In the genomic region with DNA sequence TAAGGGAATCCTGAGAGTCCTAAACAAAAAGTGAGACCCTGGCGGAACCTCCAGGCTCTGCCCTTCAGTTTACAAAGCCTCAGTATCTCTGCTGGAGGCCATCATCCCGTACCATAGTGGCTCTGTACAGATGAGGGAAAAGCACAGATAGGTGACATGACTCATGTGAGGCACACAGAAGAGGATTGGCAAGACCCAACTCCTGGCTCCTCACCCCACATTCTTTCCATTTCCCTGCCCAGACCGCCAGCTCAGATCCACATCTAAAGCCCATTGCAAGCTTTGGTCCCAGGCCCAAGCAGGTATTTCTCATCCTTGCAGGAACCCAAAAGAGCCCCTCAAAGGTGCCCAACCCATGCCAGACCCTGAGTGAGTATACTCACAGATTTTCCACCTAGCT, we compare ENCODE assay signal across 32 mouse cellular contexts. TPM values are rescaled to one million over a fixed set of nuclear protein-coding genes. Genes with fewer than 3 reads are reported as not detected.
DNase-seq lines count a peak whose midpoint lies in the region; ATAC-seq and TF ChIP-seq lines count a peak whose summit lies in the region.
"Had no signal": no experiment of that assay in that cellular context is flagged by ENCODE, and none has a peak within 500 bp of the region (broad histone marks: within the 10 kb centered on the region; RNA-seq: fewer than 3 reads in every experiment).

No protein-coding gene starts in this region.

- no peak for TF ChIP-seq CTCF in intestine, postnatal 0 days (IDR thresholded peaks at IDR 0.05; ENCODE audit: low read depth)
- no peak for TF ChIP-seq CTCF in stomach, postnatal 0 days (IDR thresholded peaks at IDR 0.05; ENCODE audit: low read depth)

- no peaks in the 10 kb centered on the region for H3K36me3 ChIP-seq in limb, embryonic 15.5 days
- no peaks in the 10 kb centered on the region for H3K36me3 ChIP-seq in limb, embryonic 10.5 days
- H3K36me3 ChIP-seq in embryonic facial prominence, embryonic 14.5 days (ENCODE audit: control insufficient read depth, insufficient read depth, low read length), result no peaks in the 10 kb centered on the region
- no peaks in the 10 kb centered on the region for H3K36me3 ChIP-seq in intestine, postnatal 0 days (ENCODE audit: control insufficient read depth, insufficient read depth)
- H3K36me3 ChIP-seq in stomach, postnatal 0 days (ENCODE audit: control insufficient read depth, insufficient read depth, low read length), result no peaks in the 10 kb centered on the region
- H3K36me3 ChIP-seq in neural tube, embryonic 15.5 days, result no peaks in the 10 kb centered on the region
- H3K36me3 ChIP-seq: heart, embryonic 12.5 days; hindbrain, embryonic 15.5 days; limb, embryonic 12.5 days; midbrain, embryonic 12.5 days had no signal

- no peaks in the 10 kb centered on the region; the same call in 1 of the 2 replicates for H3K27me3 ChIP-seq in limb, embryonic 15.5 days
- 0 out of 2 replicates have a peak, but pooled peaks cover 17% of the 10 kb centered on the region for H3K27me3 ChIP-seq in limb, embryonic 10.5 days (ENCODE audit: low read depth, poor library complexity, severe bottlenecking)
- H3K27me3 ChIP-seq in embryonic facial prominence, embryonic 14.5 days (replicated peaks; ENCODE audit: control insufficient read depth, insufficient read depth, low read length), result no peaks in the 10 kb centered on the region
- H3K27me3 ChIP-seq in intestine, postnatal 0 days (replicated peaks; ENCODE audit: control insufficient read depth, insufficient read depth, low read length), result no peaks in the 10 kb centered on the region
- H3K27me3 ChIP-seq in stomach, postnatal 0 days (ENCODE audit: control insufficient read depth, insufficient read depth, low read length), result no peaks in the 10 kb centered on the region
- peaks cover 13% of the 10 kb centered on the region for H3K27me3 ChIP-seq in neural tube, embryonic 15.5 days (replicated peaks)
- H3K27me3 ChIP-seq: limb, embryonic 12.5 days had no signal

- H3K27ac ChIP-seq in limb, embryonic 15.5 days, result peak overlapping the region; percentile 71
- no peak overlapping the region for H3K27ac ChIP-seq in limb, embryonic 10.5 days
- H3K27ac ChIP-seq in embryonic facial prominence, embryonic 14.5 days (replicated peaks; ENCODE audit: low read depth, low read length), result peak overlapping the region; percentile 34; the same call in 1 of the 2 replicates
- 0 out of 2 replicates have a peak overlapping the region, but pooled peaks have one; percentile 7 for H3K27ac ChIP-seq in intestine, postnatal 0 days (ENCODE audit: low read depth, low read length)
- H3K27ac ChIP-seq in stomach, postnatal 0 days (replicated peaks), result no peak overlapping the region
- no peak overlapping the region for H3K27ac ChIP-seq in neural tube, embryonic 15.5 days (replicated peaks)
- H3K27ac ChIP-seq: hindbrain, embryonic 15.5 days; limb, embryonic 12.5 days; midbrain, embryonic 12.5 days had no signal

- no peak for DNase-seq in limb, embryonic 10.5 days (ENCODE audit: low spot score)
- DNase-seq in embryonic facial prominence, embryonic 14.5 days (ENCODE audit: low spot score), result no peak
- no peak for DNase-seq in stomach, postnatal 0 days (ENCODE audit: low spot score)
- DNase-seq in left cerebral cortex, postnatal 36 days (ENCODE audit: low spot score in 2 of 2), result no peak
- DNase-seq: adrenal gland, adult 8-10 months; cerebellum, adult 8-10 months; cerebellum, postnatal 25 days; embryo, embryonic 11 days; gastrocnemius, postnatal 36 days; kidney, postnatal 14 days; layer of hippocampus, adult 9-11 months; thymus, adult 2 months; thymus, postnatal 36 days had no signal

- no peak overlapping the region for H3K4me3 ChIP-seq in limb, embryonic 15.5 days
- H3K4me3 ChIP-seq in limb, embryonic 10.5 days, result no peak overlapping the region
- H3K4me3 ChIP-seq in embryonic facial prominence, embryonic 14.5 days (ENCODE audit: low read depth, low read length), result no peak overlapping the region
- no peak overlapping the region for H3K4me3 ChIP-seq in intestine, postnatal 0 days (ENCODE audit: low read depth, low read length)
- no peak overlapping the region for H3K4me3 ChIP-seq in stomach, postnatal 0 days (ENCODE audit: low read depth, low read length)
- no peak overlapping the region for H3K4me3 ChIP-seq in neural tube, embryonic 15.5 days (replicated peaks)
- H3K4me3 ChIP-seq: heart, adult 2 months; heart, embryonic 12.5 days; hindbrain, embryonic 15.5 days; limb, embryonic 12.5 days; megakaryocyte, embryonic 14.5 days; midbrain, embryonic 12.5 days had no signal

- H3K9me3 ChIP-seq in limb, embryonic 15.5 days, result no peaks in the 10 kb centered on the region
- no peaks in the 10 kb centered on the region for H3K9me3 ChIP-seq in limb, embryonic 10.5 days (replicated peaks)
- H3K9me3 ChIP-seq in embryonic facial prominence, embryonic 14.5 days (ENCODE audit: control insufficient read depth, low read length), result no peaks in the 10 kb centered on the region
- H3K9me3 ChIP-seq in intestine, postnatal 0 days (ENCODE audit: control insufficient read depth), result no peaks in the 10 kb centered on the region
- H3K9me3 ChIP-seq in stomach, postnatal 0 days (ENCODE audit: control insufficient read depth, low read length), result no peaks in the 10 kb centered on the region
- H3K9me3 ChIP-seq in neural tube, embryonic 15.5 days (replicated peaks), result no peaks in the 10 kb centered on the region
- H3K9me3 ChIP-seq: heart, embryonic 12.5 days; hindbrain, embryonic 15.5 days; limb, embryonic 12.5 days; megakaryocyte, embryonic 14.5 days; midbrain, embryonic 12.5 days had no signal

- H3K4me1 ChIP-seq in limb, embryonic 15.5 days, result peaks cover 38% of the 10 kb centered on the region
- peaks cover 36% of the 10 kb centered on the region for H3K4me1 ChIP-seq in limb, embryonic 10.5 days
- H3K4me1 ChIP-seq in embryonic facial prominence, embryonic 14.5 days (ENCODE audit: control insufficient read depth, insufficient read depth, low read length), result peaks cover 24% of the 10 kb centered on the region
- peaks cover 5% of the 10 kb centered on the region; the same call in 1 of the 2 replicates for H3K4me1 ChIP-seq in intestine, postnatal 0 days (replicated peaks; ENCODE audit: control insufficient read depth, insufficient read depth, low read length)
- peaks cover 10% of the 10 kb centered on the region for H3K4me1 ChIP-seq in stomach, postnatal 0 days (replicated peaks; ENCODE audit: control insufficient read depth, insufficient read depth)
- peaks cover 12% of the 10 kb centered on the region for H3K4me1 ChIP-seq in neural tube, embryonic 15.5 days
- H3K4me1 ChIP-seq: megakaryocyte, embryonic 14.5 days had no signal

- ATAC-seq in limb, embryonic 15.5 days (ENCODE audit: insufficient number of reproducible peaks, low FRiP score, low TSS enrichment, low read depth), result no peak
- no peak for ATAC-seq in embryonic facial prominence, embryonic 14.5 days (ENCODE audit: low read depth)
- no peak for ATAC-seq in intestine, postnatal 0 days
- no peak; the same call in 1 of the 2 replicates for ATAC-seq in stomach, postnatal 0 days (ENCODE audit: low FRiP score, low TSS enrichment)
- ATAC-seq in neural tube, embryonic 15.5 days (ENCODE audit: low FRiP score), result no peak
- ATAC-seq: forebrain, embryonic 14.5 days; inflammation-experienced regulatory T-cells, adult 6 months had no signal

- no peak overlapping the region for H3K4me2 ChIP-seq in limb, embryonic 15.5 days
- no peak overlapping the region for H3K4me2 ChIP-seq in embryonic facial prominence, embryonic 14.5 days (ENCODE audit: low read depth, low read length)
- H3K4me2 ChIP-seq in intestine, postnatal 0 days (replicated peaks; ENCODE audit: low read depth), result peak overlapping the region; percentile 24; the same call in 1 of the 2 replicates
- no peak overlapping the region for H3K4me2 ChIP-seq in stomach, postnatal 0 days (replicated peaks; ENCODE audit: low read depth)
- H3K4me2 ChIP-seq in neural tube, embryonic 15.5 days, result no peak overlapping the region
- H3K4me2 ChIP-seq: heart, embryonic 12.5 days; hindbrain, embryonic 15.5 days; limb, embryonic 12.5 days; liver, embryonic 11.5 days; midbrain, embryonic 12.5 days had no signal

- WGBS in limb, embryonic 15.5 days, result 66% methylated on average over 3 of the region's 3 CpGs
- WGBS in limb, embryonic 10.5 days, result 87% methylated on average over 3 of the region's 3 CpGs
- WGBS in embryonic facial prominence, embryonic 14.5 days, result 72% methylated on average over 3 of the region's 3 CpGs
- WGBS in intestine, postnatal 0 days, result 62% methylated on average over 3 of the region's 3 CpGs
- 47% methylated on average over 3 of the region's 3 CpGs for WGBS in stomach, postnatal 0 days
- 77% methylated on average over 3 of the region's 3 CpGs for WGBS in neural tube, embryonic 15.5 days

- intact Hi-C loops in left cerebral cortex, postnatal 36 days (cut with DNase I), result no loop called here

- H3K9ac ChIP-seq in limb, embryonic 15.5 days, result no peak overlapping the region
- no peak overlapping the region for H3K9ac ChIP-seq in embryonic facial prominence, embryonic 14.5 days (ENCODE audit: low read depth, low read length)
- H3K9ac ChIP-seq in intestine, postnatal 0 days (ENCODE audit: low read depth, low read length), result no peak overlapping the region
- H3K9ac ChIP-seq in stomach, postnatal 0 days (ENCODE audit: low read length), result peak overlapping the region; percentile 8; the same call in 1 of the 2 replicates
- H3K9ac ChIP-seq in neural tube, embryonic 15.5 days (replicated peaks), result no peak overlapping the region
- H3K9ac ChIP-seq: heart, embryonic 12.5 days; hindbrain, embryonic 15.5 days; limb, embryonic 12.5 days; midbrain, embryonic 12.5 days had no signal

- TF ChIP-seq EP300 in stomach, postnatal 0 days (optimal IDR thresholded peaks at IDR 0.05), result no peak

RNA-seq across cellular contexts. Expression of gene Odf3l1, which starts 4.4 kb away (rescaled TPM):
- 1.00 and 3.4 TPM in 2 replicates for polyA plus RNA-seq in limb, embryonic 15.5 days (2015; fragmentation: Nextera tagmentation; extraction: Ambion mirVana)
- polyA plus RNA-seq in limb, embryonic 10.5 days (2016; fragmentation: Nextera tagmentation; extraction: Ambion mirVana), result 0.35 TPM in 1 of 2 replicates, not detected in the other
- polyA plus RNA-seq in embryonic facial prominence, embryonic 14.5 days (2014; fragmentation: Nextera tagmentation; extraction: Ambion mirVana), result 1.7 and 2.7 TPM in 2 replicates
- 0.70 and 0.97 TPM in 2 replicates for polyA plus RNA-seq in intestine, postnatal 0 days (2015; fragmentation: Nextera tagmentation; extraction: Ambion mirVana)
- polyA plus RNA-seq in stomach, postnatal 0 days (2015; fragmentation: Nextera tagmentation; extraction: Ambion mirVana), result 0.57 and 0.71 TPM in 2 replicates
- not detected for total RNA-seq in left cerebral cortex, postnatal 36 days (2021)
- 0.28 and 0.40 TPM in 2 replicates for polyA plus RNA-seq in neural tube, embryonic 15.5 days (2015; fragmentation: Nextera tagmentation; extraction: Ambion mirVana)
- total RNA-seq: CH12.LX; ES-E14; gastrocnemius, postnatal 36 days; heart, adult 2 months; hematopoietic stem cell, adult 5-6 weeks; left cerebral cortex, postnatal 10 days; monocyte, adult 5-6 weeks; neutrophil, adult 5-6 weeks had no signal
- polyA plus RNA-seq: forebrain, embryonic 14.5 days; inflammation-experienced regulatory T-cells, adult 6 months; liver, embryonic 11.5 days; liver, embryonic 16.5 days; midbrain, embryonic 12.5 days had no signal

RNA-seq across cellular contexts. Expression of gene Cspg4, which starts 4.8 kb away (rescaled TPM):
- 49.1 and 52.2 TPM in 2 replicates for polyA plus RNA-seq in limb, embryonic 15.5 days (2015; fragmentation: Nextera tagmentation; extraction: Ambion mirVana)
- polyA plus RNA-seq in limb, embryonic 10.5 days (2016; fragmentation: Nextera tagmentation; extraction: Ambion mirVana), result 2.1 and 5.0 TPM in 2 replicates
- polyA plus RNA-seq in embryonic facial prominence, embryonic 14.5 days (2014; fragmentation: Nextera tagmentation; extraction: Ambion mirVana), result 34.8 and 35.1 TPM in 2 replicates
- polyA plus RNA-seq in intestine, postnatal 0 days (2015; fragmentation: Nextera tagmentation; extraction: Ambion mirVana), result 8.2 and 8.5 TPM in 2 replicates
- 7.8 and 9.0 TPM in 2 replicates for polyA plus RNA-seq in stomach, postnatal 0 days (2015; fragmentation: Nextera tagmentation; extraction: Ambion mirVana)
- total RNA-seq in left cerebral cortex, postnatal 36 days (2021), result 10 to 100 TPM; 15.0 to 19.6 TPM
- polyA plus RNA-seq in neural tube, embryonic 15.5 days (2015; fragmentation: Nextera tagmentation; extraction: Ambion mirVana), result 10.5 and 13.1 TPM in 2 replicates
- total RNA-seq: hematopoietic stem cell, adult 5-6 weeks; monocyte, adult 5-6 weeks; neutrophil, adult 5-6 weeks had no signal
- polyA plus RNA-seq: inflammation-experienced regulatory T-cells, adult 6 months had no signal

Comparison
In these comparisons a context has a peak if more than half of its experiments do, and no peak if none do; other contexts are left out.
1. H3K27ac ChIP-seq: peak in limb, embryonic 15.5 days (single experiment), embryonic facial prominence, embryonic 14.5 days (single experiment) and intestine, postnatal 0 days (single experiment); none in limb, embryonic 10.5 days (single experiment), stomach, postnatal 0 days (single experiment) and neural tube, embryonic 15.5 days (single experiment).